ENCODE assay signal across 8 mouse cellular contexts in genomic region chr3:65829230-65829629, GRCm38 (mm10).
A peak's percentile ranks its signal among the peaks of the same experiment; 100 is the strongest.
DNase-seq lines count a peak whose midpoint lies in the region.

No protein-coding gene starts in this region.

- intact Hi-C loops in left cerebral cortex, postnatal 4 days (cut with DNase I), result no loop called here

- DNase-seq in left cerebral cortex, postnatal 4 days, result peak; percentile 96
- DNase-seq in left cerebral cortex, adult 8-10 months (ENCODE audit: low spot score in 2 of 2), result no peak
- peak; percentile 75 to 90 for DNase-seq in cerebellum, postnatal 25 days
- peak; percentile 81 to 87 for DNase-seq in heart, adult 18-20 months
- peak; percentile 71 for DNase-seq in kidney, adult 18-20 months
- DNase-seq in lung, postnatal 14 days, result peak; percentile 79
- DNase-seq in skeletal muscle tissue, adult 2 months (ENCODE audit: low read depth, low spot score), result peak; percentile 92
- no peak for DNase-seq in thymus, postnatal 10 days (ENCODE audit: low spot score in 2 of 2)

Comparison
In these comparisons a context has a peak if more than half of its experiments do, and no peak if none do; other contexts are left out.
1. DNase-seq: peak in left cerebral cortex, postnatal 4 days (single experiment), cerebellum, postnatal 25 days (2 of 2), heart, adult 18-20 months (2 of 2), kidney, adult 18-20 months (single experiment), lung, postnatal 14 days (single experiment) and skeletal muscle tissue, adult 2 months (single experiment); none in left cerebral cortex, adult 8-10 months (0 of 2) and thymus, postnatal 10 days (0 of 2).